Mouse (Mus musculus) spleen, adult 12 weeks (tissue): ENCODE data around the gene Bri3bp.
"Not testable (repeated sequence)": the region's sequence is repeated elsewhere in the genome, so short reads cannot be mapped to it uniquely, and the experiment has no call there.

Experiments used
- DNase-seq: peaks from one replicate; pipeline ENCODE4 v3.0.0; 2022; ENCODE audit warnings: low spot score

Gene Bri3bp

DNA sequence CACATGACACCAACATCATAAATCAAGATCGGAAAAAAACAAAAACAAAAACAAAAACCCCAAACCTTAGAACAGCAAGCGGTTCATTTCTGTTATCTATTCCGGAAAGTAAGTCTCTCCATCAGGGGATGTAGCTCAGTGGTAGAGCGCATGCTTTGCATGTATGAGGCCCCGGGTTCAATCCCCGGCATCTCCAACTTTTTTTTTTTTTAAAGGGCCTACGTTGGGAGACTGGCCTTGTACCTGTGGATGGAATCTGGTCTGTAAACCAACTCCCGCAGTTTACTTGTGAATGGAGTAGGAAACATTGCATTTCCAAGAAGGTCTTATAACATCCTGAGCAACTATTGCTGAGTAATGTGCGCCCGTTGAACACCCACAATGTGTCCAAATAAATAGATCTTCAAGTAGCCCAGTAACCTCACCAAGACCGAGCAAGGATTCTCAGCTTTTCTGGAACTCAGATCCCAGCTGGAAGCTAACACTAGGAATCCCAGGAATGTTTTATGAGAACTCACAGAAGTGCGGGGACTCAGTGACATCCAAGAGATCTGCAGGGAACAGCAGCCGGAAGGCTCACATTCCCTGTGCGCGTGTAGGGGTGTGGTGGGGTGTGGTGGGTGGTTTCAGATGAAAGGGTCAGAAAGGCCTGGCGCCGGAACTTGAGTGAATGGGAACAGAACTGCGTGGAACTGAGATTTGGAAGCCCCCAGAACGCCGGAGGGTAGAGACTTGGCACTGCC, 31.8 kb upstream of the Bri3bp start:
- no peak for DNase-seq

DNA sequence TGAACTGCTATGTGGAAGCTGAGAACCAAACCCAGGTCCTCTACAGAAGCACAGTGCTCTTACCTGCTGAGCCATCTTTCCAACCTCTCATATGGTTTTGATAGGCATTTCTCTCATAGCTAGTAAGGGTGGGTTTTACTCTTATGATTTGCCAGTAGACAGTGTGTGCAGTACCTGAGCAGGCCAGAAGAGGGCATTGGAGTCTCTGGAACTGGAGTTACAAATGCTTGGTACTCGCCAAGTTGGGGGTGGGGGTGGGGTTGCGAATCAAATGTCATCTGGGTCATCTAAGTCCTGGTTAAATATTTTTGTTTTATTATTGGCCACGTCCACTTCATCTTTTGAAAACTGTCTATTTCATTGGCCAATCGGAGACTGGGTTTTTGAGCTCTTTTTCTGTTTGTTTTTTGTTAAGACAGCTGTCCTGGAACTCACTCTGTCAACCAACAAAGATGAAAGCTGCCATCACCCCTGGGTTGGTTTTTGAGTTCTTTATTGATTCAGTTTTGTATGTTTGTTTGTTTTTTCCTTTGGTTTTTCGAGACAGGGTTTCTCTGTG, 29.3 kb upstream of the Bri3bp start:
- DNase-seq: peak; percentile 53

DNA sequence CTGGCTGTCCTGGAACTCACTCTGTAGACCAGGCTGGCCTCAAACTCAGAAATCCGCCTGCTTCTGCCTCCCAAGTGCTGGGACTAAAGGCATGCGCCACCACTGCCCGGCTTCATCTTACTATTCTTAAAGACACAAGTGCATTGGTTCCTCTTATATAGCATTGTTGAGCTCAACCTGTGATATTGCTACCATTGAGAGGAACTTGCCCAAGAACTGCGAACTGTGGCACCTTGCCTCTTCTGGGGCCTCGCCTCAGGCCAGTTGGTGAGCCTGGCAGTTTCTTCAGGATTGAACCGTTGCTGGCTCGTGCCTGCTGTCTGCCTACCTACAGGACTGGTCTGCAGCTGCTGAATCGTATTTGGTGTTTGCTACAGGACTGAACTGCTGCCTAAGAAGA, 28.8 kb upstream of the Bri3bp start:
- DNase-seq: not testable (repeated sequence)

DNA sequence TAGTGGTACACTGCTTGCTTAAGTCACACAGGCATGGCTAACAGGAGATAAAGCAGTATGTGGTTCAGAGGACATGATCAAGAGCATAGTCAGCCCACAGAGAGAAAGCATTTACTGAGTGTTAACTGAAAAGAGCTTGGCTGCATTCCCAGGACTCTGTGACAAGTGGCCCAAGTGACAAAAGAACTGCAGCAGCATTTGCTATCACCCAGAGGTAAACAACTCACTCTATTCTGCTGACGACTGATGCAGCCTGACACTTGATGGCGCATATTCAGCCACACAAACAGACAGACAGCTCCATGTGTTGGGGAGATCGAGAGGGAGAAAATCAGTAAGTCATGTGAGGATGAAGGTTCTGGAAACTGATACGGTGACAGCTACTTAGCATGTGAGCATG, 27.6 kb upstream of the Bri3bp start:
- DNase-seq: no peak

DNA sequence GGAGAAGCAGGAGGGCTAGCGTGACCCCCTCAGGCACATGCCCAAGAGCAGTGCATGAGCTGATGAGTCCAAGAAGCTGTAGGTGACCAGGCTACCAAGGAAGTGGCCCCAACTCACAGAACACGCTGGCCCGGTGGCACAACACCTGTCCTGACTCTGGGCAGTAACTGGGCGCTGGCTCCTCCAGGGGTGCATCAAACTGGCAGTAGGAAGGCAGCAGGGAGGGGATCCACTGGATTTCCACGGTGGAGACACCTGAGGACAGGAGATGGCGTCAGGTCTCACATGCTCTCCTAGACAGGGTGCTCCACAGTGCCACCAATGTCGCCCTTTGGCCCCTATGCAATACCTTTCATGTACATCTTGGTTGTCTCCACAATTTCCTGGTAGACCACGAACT, 25.2 kb upstream of the Bri3bp start:
- DNase-seq: no peak

DNA sequence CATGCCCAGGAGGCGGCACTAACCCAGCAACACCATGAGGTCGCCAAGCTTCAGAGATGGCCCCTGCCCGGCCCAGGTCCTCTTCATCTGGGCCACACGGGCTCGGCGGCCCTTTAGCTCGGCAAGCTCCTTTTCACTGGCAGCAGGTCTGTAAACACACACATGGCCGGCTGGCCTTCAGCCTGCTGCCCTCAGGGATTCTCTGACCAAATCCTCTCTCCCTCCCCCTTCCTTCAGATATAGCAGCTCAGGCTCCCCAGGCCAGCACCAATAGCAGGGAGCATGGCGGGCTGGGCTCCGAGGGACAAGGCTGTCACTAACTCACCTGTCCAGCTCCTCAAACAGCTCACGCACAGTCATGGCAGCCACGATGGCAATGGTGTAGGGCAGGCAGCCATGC, 22.7 kb upstream of the Bri3bp start:
- no peak for DNase-seq

DNA sequence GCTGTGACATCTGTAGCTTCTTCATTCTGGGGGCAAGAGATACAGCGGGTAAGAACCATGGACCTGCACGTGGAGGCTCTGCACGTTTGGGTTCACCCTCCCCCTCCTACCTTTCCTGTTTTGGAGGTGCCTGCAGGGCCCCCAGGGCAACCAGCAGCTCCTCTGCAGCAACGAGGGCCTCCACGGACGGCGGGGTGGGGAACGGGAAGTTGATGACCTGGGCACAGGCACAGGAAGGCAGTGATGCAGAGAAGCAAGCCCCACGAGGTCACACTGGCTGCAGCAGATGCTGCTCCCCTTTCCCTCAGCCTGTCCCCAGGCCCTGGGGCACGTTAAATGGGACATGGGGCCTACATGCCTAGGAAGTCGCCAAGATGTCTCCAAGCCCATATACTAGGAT, 22.2 kb upstream of the Bri3bp start:
- DNase-seq: no peak

DNA sequence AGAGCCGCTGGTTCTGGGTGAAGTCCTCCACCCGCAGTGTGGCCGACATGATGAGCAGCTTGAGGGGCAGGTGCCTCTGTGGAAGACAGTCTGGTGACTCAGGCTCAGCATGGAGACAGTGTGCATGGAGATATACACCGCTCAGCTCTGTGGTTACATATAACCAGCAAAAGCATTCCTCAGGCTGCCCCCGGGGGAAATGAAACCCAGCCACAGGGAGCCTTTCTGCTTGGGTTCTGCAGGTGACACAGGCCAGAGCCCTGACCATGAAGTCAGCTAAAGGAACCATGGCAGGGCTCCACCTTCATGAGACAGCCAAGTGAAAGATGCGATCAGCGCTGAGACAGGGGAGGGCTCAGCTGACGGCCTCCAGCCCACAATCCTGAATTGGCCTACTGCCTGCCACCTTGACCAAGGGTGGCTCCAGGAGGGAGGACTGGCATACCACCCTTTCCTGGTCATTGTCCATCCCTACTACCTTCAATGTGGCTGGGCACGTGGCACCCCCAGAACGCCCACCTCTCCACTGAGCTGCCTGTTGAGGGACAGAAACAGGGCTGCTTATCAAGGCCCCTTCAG, 15.6 kb upstream of the Bri3bp start:
- DNase-seq: no peak

DNA sequence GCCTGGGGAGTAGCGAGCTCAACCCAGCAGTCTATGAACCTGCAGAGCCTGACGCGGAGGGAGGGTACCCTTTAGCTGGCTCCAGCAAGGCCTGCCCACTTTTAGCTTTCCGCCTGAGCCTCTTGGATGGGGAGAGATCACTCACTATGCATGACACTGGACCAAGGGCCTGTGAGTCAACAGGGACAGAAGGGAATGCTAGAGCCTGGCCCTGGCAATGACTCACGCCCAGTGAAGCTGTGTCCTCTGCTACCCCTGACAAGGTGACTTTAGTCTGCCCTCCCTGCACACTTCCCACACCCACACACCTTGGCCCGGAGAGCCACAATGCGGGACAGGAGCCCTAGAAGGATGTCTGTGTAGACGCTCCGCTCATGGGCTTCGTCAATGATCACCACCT, 15.0 kb upstream of the Bri3bp start:
- DNase-seq: no peak

DNA sequence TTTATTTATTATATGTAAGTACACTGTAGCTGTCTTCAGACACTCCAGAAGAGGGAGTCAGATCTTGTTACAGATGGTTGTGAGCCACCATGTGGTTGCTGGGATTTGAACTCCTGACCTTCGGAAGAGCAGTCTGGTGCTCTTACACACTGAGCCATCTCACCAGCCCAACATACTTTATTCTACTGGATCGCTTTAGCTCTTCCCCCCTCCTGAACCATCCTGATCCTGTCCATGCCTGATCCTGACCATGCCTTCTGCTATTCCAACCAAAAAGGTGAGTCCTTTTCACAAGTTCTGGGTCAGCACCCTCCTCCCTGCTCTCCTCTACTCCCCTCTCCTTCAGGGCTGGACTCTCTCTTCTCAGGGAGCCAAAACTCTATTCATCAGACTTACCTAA, 9.0 kb upstream of the Bri3bp start:
- DNase-seq: not testable (repeated sequence)

DNA sequence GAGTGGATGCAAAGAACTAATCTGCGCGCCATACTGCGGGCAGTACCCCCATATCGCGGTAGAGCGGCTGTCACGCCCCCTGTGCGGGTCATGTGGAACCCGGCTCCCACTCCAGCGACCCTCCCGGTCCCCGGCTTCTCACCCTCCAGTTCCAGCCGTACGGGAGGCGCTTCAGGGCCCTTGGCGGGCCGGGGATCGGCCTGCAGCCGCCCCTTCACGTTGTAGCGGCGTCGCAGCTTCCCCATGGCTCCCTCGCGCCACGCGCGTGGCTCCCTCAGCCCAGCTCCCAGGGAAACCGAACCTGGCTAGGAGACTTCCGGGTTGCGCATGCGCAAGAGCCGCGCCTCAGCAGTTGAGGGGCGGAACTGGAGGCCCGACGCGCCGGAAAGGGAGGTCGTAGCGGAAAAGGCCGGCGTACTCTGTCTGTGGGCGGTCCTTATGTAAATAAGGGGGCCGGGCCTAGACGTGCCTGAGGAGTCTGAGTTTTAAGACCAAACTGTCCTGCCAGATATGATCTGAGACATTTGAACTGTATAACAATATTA, 7.5 kb upstream of the Bri3bp start, which contains the start of gene Dhx37:
Dhx37 (minus strand) TSS at position 329 of the 545 bp plus-strand sequence.
- DNase-seq: peak; percentile 88

DNA sequence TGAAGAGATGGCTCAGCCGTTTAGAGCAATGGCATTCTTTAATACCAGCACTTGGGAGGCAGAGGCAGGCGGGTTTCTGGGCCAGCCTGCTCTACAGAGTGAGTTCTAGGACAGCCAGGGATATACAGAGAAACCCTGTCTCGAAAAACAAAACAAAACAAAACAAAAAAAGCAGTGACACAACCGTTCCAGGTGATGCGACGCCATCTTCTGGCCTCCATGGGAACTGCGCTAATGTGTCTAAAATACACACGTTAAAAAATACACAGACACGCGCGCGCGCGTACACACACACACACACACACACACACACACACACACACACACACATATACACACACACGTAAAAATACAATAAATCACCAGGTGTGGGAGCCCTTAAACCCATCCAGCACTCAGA, 7.0 kb upstream of the Bri3bp start:
- DNase-seq: not testable (repeated sequence)

DNA sequence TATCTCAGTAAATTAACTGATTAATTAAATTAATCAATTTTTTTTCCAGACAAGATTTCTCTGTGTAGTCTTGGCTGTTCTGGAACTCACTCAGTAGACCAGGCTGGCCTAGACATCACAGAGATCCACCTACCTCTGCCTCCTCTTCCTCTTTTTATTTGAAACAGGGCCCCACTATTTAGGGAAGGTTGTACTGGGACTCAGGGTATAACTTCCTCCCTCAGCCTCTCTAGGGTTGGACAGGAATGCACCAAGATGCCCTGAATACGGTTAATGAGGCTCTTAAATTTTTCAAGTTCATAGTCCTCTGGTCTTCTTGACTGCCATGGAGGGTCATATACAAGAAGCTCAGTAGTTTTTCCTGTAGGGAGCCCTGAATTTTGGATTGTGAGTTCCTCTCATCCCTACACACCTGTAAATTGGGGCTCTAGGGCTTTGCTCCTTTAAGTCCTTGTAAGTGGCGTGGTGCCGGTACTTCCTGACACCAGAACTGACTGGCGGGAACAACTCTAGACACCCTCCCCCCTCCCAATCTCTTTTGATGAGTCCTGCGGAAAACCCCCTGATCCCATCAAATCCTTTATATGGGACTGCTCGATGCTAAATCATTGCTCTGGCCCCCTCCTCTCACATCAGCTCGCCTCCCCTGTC, 660 bp upstream of the Bri3bp start:
- no peak for DNase-seq

DNA sequence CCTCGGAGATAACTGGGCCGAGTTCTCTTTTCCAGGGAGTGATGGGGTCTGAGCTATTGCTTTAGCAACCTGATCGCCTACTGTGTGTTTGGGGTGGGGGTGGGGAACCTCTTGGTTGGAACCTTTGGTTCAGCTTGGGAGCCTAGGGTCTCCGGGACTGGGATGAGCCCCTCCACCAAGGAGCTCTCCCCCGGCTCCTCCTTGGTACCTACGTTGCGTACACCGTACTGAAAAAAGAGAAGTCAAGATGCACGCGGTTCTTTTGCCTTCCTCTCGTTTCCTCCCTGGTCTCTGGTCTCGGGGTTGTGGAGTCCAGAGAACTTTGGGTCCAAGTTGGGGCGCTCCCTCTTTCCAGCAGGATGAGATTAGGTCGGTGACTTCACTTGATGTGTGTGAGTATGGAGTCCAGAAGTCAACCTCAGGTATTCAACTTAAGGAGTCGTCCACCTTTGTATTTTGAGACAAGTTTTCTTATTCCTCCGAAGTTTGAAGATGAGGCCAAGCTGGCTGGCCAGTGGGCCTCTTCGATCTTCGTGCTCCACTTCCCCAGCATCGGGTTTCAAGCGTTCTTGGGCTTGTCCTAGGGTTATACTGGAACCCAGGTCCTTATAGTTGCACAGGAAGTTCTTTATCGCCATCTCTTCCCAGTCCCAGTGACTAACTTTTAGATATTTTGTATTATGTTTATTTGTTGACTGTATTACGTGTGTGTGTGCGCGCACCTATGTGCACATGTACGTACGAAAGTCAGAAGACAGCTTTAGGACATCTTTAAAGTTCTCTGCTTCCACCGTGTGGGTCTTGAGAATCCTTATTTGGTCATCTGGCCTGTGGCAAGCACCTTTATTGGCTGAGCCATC, 998 bp downstream of the Bri3bp start:
- peak; percentile 10 for DNase-seq

DNA sequence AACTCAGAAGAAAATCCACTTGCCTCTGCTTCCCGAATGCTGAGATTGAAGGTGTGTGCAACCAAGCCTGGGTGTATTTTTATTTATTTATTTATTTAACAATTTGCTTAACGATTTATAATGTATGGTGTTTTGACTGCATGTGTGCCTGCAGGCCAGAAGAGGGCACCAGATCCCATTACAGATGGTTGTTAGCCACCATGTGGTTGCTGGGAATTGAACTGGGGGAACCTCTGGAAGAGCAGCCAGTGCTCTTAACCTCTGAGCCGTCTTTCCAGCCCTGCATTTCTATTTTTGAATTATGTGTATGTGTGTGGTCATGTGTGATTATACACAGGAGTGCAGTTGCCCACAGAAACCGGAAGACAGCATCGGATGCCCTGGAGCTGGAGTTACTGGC, 2.0 kb downstream of the Bri3bp start:
- DNase-seq: no peak

DNA sequence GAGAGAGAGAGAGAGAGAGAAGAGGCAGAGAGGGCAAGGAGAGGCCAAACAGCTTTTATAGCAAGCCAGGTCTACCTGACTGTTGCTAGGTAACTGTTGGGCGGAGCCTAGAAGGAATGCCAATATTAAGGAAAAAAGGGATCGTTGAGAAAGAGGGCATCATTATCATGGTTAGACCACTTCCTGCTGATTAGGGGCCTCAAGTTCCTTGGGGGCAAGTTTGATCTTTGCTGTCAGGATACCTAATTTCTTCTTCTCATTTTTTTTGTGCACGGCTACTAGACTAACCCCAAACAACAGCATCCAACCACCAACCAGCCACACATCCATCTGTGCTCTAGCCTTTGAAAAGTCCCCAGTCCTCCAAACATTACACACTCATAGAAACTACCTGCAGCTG, 2.5 kb downstream of the Bri3bp start:
- DNase-seq: no peak

DNA sequence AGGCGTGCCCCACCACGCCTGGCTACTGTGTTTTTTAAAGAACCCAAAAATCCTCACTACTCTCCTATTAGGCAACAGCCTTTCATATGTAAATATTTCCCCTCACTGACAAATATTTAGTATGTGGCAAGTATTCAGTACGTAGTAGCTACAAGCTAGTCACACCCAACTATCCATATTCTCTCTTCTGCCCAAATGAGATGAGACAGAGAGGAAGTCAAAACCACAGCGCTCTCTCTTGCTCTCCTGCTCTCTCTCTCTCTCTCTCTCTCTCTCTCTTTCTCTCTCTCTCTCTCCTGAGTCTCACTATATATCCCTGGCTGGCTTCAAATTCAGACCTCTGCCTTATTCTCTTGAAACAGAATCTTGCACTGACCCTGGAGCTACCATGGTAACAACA, 3.2 kb downstream of the Bri3bp start:
- no peak for DNase-seq

DNA sequence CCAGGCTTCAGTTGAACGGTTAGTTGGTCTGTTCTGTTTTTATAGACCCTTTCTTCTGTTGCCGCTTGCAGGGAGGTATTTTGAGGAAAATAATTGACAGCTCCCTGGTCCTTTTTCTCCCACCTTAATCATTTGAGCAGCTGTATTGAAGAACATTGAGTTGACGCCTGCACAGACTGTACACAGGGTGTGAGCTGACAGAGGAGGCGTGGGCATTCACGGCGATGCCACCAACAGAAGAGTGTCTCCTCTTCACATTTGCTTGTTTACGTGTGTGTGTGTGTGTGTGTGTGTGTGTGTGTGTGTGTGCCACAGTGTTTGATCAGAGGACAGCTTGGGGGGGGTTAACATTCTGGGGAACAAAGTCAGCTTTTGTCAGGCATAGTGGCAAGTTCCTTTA, 5.0 kb downstream of the Bri3bp start:
- no peak for DNase-seq

DNA sequence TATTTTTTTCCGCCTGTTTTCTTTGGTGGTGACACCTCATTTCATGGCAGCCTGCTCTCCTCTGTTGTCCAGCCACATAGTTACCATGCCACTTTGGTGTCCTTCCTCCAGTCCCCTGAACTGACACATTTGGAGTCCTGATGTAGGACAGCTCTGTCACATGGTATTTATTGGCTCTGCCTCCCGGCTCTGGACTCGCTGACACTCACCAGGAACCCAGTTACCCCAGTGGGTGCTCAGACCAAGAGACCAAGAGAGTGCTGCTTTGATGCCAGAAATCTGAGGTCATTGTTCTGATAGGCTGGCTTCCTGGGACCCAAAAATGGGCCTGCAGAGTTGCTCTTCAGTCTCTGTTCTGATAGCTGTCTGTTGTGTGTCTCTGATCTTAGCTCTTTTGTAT, 6.7 kb downstream of the Bri3bp start:
- DNase-seq: no peak

DNA sequence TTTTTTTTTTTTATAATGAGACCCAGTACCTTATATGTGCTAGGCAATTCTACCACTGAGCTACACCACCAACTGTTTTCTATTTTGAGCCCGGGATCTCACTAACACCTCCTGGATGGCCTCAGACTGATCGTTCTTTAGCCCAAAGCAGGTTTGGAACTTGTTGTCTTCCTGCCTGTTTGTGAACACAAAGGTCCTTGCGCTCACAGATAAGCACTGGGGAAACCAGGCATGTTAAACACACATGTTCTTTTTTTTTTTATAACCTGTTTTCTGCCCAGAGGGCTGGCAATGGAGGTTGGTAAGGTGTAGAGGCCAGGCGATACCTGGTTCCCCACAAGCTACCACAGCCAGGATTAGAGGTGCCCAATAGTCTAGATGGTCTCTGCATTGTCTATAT, 7.3 kb downstream of the Bri3bp start:
- no peak for DNase-seq

DNA sequence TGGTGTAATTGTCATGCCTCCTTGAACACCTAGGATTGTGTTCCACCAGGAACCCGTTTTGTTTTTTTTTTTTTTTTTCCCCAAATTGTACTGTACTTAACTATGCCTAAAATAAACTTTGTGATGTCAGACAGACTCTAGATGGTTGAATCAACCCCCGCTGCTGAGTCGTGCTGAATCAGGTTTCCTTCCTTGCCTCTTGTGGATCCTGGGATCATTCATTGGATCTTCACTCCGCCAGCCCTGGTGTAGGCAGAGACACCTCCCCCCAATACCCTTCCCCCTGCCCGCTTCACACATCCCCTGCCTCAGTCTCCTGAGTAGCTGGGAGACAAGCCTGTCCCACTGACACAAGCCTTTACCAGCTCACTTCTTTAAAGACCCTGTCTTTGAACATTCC, 7.9 kb downstream of the Bri3bp start:
- no peak for DNase-seq

DNA sequence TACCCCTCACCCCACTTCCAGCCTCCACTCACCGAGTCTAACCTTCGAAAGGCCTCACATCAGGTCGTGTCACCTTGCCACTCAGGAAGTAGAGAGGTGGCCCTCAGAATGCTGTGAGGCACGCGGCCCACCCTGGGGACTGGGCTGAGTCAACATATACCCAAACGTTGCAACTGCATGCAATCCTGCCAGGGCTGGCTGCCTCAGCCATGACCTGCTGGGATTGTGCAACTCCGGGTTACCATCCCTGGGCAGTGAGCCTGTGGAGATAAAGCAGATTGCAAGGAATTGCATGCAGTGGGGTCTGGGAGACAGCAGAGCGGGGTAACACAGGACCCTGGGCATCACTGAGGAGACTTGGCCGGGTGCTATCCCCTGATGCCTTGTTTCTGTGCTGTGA, 11.2 kb downstream of the Bri3bp start:
- no peak for DNase-seq
